Mouse (Mus musculus) heart, adult 2 months (tissue): ENCODE results near the gene Zdhhc3.

Source experiments
- CTCF ChIP-seq: fragments of 200-600 bp; IDR thresholded peaks from 2 replicates; pipeline ENCODE4 v1.8.1; 2022; ENCODE audit warnings: antibody characterized with exemption, mild to moderate bottlenecking, moderate library complexity
- POLR2A ChIP-seq: fragments of 200-500 bp; IDR thresholded peaks from 2 replicates; pipeline ENCODE4 v1.6.1; 2011; ENCODE audit warnings: mild to moderate bottlenecking, low read depth, low read length, control low read depth; ENCODE audit not compliant: insufficient read depth

DNA sequence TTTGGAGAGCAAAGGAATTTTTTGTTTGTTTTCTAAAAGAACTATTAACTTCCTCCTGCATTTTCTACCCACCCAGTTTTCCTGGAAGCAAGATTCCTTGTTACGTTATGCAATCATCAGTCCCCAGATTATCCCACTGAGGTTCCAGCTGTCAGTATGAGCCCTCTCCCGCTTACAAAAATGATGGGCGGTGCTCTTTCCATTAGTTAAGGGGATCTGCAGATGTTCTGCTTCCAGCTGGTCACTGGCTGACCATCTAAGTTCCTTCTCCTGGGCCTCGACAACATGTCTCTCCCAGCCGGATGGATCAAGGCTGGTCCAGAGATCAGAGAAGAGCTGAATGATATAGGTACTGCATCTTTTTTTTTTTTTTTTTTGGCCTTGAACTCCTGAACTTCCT lies 35.4 kb upstream of the Zdhhc3 start:
- TF ChIP-seq POLR2A (peak; percentile 50; the same call in 1 of the 2 replicates), CTCF (no peak)
